Mouse (Mus musculus) CH12.LX (cell line): ENCODE measurements at regions not wholly inside any gene's neighbourhood (a gene's known extent, or its start where the extent isn't known, plus 50 kb on each side); places are given as distances from the start of the nearest gene placed in this dataset.
A peak's percentile ranks its signal among the peaks of the same experiment; 100 is the strongest.

Experiments used
- DNase-seq: peaks from one replicate; pipeline ENCODE4 v3.0.0-alpha.2; 2013; ENCODE audit errors: extremely low read depth
- H3K27ac ChIP-seq: 2 replicates; pipeline ENCODE4 v1.5.1; 2012; ENCODE audit warnings: low read depth, mild to moderate bottlenecking, control low read depth, moderate library complexity; ENCODE audit not compliant: insufficient read depth
- H3K27me3 ChIP-seq: replicated peaks from 2 replicates; pipeline ENCODE3; 2012; ENCODE audit warnings: inconsistent platforms
- H3K36me3 ChIP-seq, 2 experiments: replicated peaks in 1 of 2; 2 replicates each; pipeline versions ENCODE3 to v1.6.1; 2012; ENCODE audit warnings: inconsistent platforms in 1 of 2, low read length in 1 of 2, mild to moderate bottlenecking in 1 of 2, mixed read lengths in 1 of 2, moderate library complexity in 1 of 2; ENCODE audit not compliant: control insufficient read depth in 1 of 2, insufficient read depth in 1 of 2
- H3K4me1 ChIP-seq, 2 experiments: 2 replicates each; pipeline ENCODE4 v1.6.1; 2012; ENCODE audit warnings: inconsistent platforms in 1 of 2, moderate library complexity in 1 of 2; ENCODE audit not compliant: insufficient read depth in 2 of 2, control insufficient read depth in 1 of 2
- H3K4me2 ChIP-seq: 2 replicates; pipeline ENCODE4 v1.6.1; 2012; ENCODE audit warnings: low read depth, mild to moderate bottlenecking, control low read depth; ENCODE audit not compliant: poor library complexity, insufficient read depth, severe bottlenecking
- H3K4me3 ChIP-seq, 3 experiments: fragments of 150-350 bp in 1 of 3; sonication (generic) in 1 of 3; replicated peaks in 1 of 3; 2 replicates each; pipeline versions ENCODE3 to v1.5.1; 2011 to 2012; ENCODE audit warnings: low read depth in 2 of 3, low read length in 2 of 3, mild to moderate bottlenecking in 2 of 3, moderate library complexity in 2 of 3, control low read depth in 1 of 3, improper control_type of control experiment in 1 of 3, inconsistent platforms in 1 of 3, mixed read lengths in 1 of 3; ENCODE audit not compliant: poor library complexity in 1 of 3
- H3K79me2 ChIP-seq: replicated peaks from 2 replicates; pipeline ENCODE4 v1.6.1; 2012; ENCODE audit warnings: mild to moderate bottlenecking, moderate library complexity; ENCODE audit not compliant: control insufficient read depth, poor library complexity, insufficient read depth, severe bottlenecking; ENCODE audit errors: extremely low read depth
- H3K9ac ChIP-seq: 2 replicates; pipeline ENCODE4 v1.6.1; 2012; ENCODE audit warnings: low read depth, mild to moderate bottlenecking, control low read depth, moderate library complexity; ENCODE audit not compliant: insufficient read depth
- H3K9me3 ChIP-seq: replicated peaks from 2 replicates; pipeline ENCODE3; 2012; ENCODE audit warnings: low read length, inconsistent platforms, mixed read lengths
- BHLHE40 ChIP-seq: IDR thresholded peaks from 2 replicates; pipeline ENCODE4 v1.6.1; 2011; ENCODE audit warnings: mild to moderate bottlenecking, low read depth, low read length, improper control_type of control experiment
- CHD1 ChIP-seq: IDR thresholded peaks from 2 replicates; pipeline ENCODE4 v1.6.1; 2012; ENCODE audit warnings: low read depth, low read length, improper control_type of control experiment, inconsistent platforms
- CHD2 ChIP-seq: IDR thresholded peaks from 2 replicates; pipeline ENCODE4 v1.6.1; 2011; ENCODE audit warnings: low read length, improper control_type of control experiment
- CTCF ChIP-seq, 2 experiments: IDR thresholded peaks in 1 of 2; conservative IDR thresholded peaks in 1 of 2; 2 replicates each; pipeline ENCODE4 v1.5.1; 2011 to 2012; ENCODE audit warnings: low read depth in 2 of 2, low read length in 2 of 2, improper control_type of control experiment in 1 of 2, inconsistent platforms in 1 of 2, mild to moderate bottlenecking in 1 of 2, moderate library complexity in 1 of 2
- E2F4 ChIP-seq: IDR thresholded peaks from 2 replicates; pipeline ENCODE4 v1.6.1; 2011; ENCODE audit warnings: low read depth, low read length, improper control_type of control experiment; ENCODE audit not compliant: insufficient replicate concordance
- MAFK ChIP-seq: IDR thresholded peaks from 2 replicates; pipeline ENCODE4 v1.6.1; 2011; ENCODE audit warnings: low read length, improper control_type of control experiment; ENCODE audit not compliant: insufficient replicate concordance
- MAZ ChIP-seq: IDR thresholded peaks from 2 replicates; pipeline ENCODE4 v1.6.1; 2012; ENCODE audit warnings: low read depth, mild to moderate bottlenecking, inconsistent platforms, low read length, improper control_type of control experiment, moderate library complexity
- USF2 ChIP-seq: conservative IDR thresholded peaks from 2 replicates; pipeline ENCODE4 v1.6.1; 2011; ENCODE audit warnings: low read depth, low read length, improper control_type of control experiment
- dilution Hi-C: fragments of 300-500 bp; cut with MboI; formaldehyde crosslinking; loops from 2 replicates; pipeline ENCODE4 v1.14.3; 2020; ENCODE audit warnings: low sequenced_read_pairs; ENCODE audit not compliant: extremely low pct_unique_long_range_greater_than_20kb, extremely low pct_ligation_motif_present
- in situ Hi-C: fragments of 300-500 bp; cut with MboI; formaldehyde crosslinking; loops from 3 replicates; pipeline ENCODE4 v1.14.3; 2019; ENCODE audit warnings: low sequenced_read_pairs, low pct_ligation_motif_present, low pct_unique_long_range_greater_than_20kb, mixed read lengths

GRCm38 (mm10) chr12:68131776-68132175 is 909.4 kb upstream of the Mdga2 start:
- no peaks in the 10 kb centered on the region for H3K27me3 ChIP-seq
- no peak overlapping the region for H3K9ac ChIP-seq
- in situ Hi-C loops (no loop called here), dilution Hi-C loops (no loop called here)
- no peaks in the 10 kb centered on the region for H3K79me2 ChIP-seq
- H3K4me2 ChIP-seq, result no peak overlapping the region
- DNase-seq, result no peak
- no peaks in the 10 kb centered on the region for H3K36me3 ChIP-seq
- H3K9me3 ChIP-seq, result peaks cover 11% of the 10 kb centered on the region
- H3K4me3 ChIP-seq, result no peak overlapping the region
- TF ChIP-seq CHD1, result no peak
- no peak for TF ChIP-seq MAZ
- no peak for TF ChIP-seq BHLHE40
- TF ChIP-seq CTCF (conservative IDR thresholded peaks at IDR 0.05 in 1 of 2, IDR thresholded peaks at IDR 0.05 in 1 of 2; ENCODE audit: low read depth in 2 of 2, low read length in 2 of 2), result no peak
- TF ChIP-seq E2F4, result no peak
- TF ChIP-seq USF2, result no peak
- no peak overlapping the region for H3K27ac ChIP-seq
- no peaks in the 10 kb centered on the region for H3K4me1 ChIP-seq

GRCm38 (mm10) chr12:68115762-68116161 is 893.4 kb upstream of the Mdga2 start:
- Histone ChIP-seq H3K4me1 (no peaks in the 10 kb centered on the region), H3K27me3 (no peaks in the 10 kb centered on the region), H3K79me2 (no peaks in the 10 kb centered on the region), H3K9me3 (peaks cover 5% of the 10 kb centered on the region), H3K9ac (no peak overlapping the region), H3K27ac (no peak overlapping the region), H3K4me2 (no peak overlapping the region), H3K4me3 (no peak overlapping the region), H3K36me3 (no peaks in the 10 kb centered on the region)
- no peak for DNase-seq
- dilution Hi-C loops, result no loop called here
- TF ChIP-seq CHD2 (no peak), MAFK (0 out of 2 replicates have a peak, but pooled peaks have one; percentile 20)
- in situ Hi-C loops, result no loop called here
